Mouse (Mus musculus) forebrain, embryonic 14.5 days (tissue): Measurements from ENCODE around the gene Tfr2. TPM values are rescaled to one million over a fixed set of nuclear protein-coding genes. Genes with fewer than 3 reads are reported as not detected.

Experiments
- ATAC-seq: fragments of 200-750 bp; cut with Nextera tagmentation; 2 replicates; pipeline ENCODE4 v1.8.0; 2017; ENCODE audit warnings: mild to moderate bottlenecking, moderate library complexity
- DNase-seq: peaks from one replicate; pipeline ENCODE4 v3.0.0-alpha.2; 2015; ENCODE audit warnings: low spot score
- H3K27ac ChIP-seq: fragments of 300-500 bp; sonication (generic); 2 replicates; pipeline ENCODE4 v1.5.1; 2014; ENCODE audit warnings: low read depth, mild to moderate bottlenecking, control low read depth, low read length, moderate library complexity
- H3K27me3 ChIP-seq: fragments of 300-500 bp; sonication (generic); replicated peaks from 2 replicates; pipeline ENCODE4 v1.6.1; 2014; ENCODE audit warnings: low read length, control low read depth, mixed read lengths; ENCODE audit not compliant: control insufficient read depth, insufficient read depth
- H3K36me3 ChIP-seq: fragments of 300-500 bp; sonication (generic); 2 replicates; pipeline ENCODE4 v1.6.1; 2014; ENCODE audit warnings: low read length, control low read depth; ENCODE audit not compliant: control insufficient read depth, insufficient read depth
- H3K4me1 ChIP-seq: fragments of 300-500 bp; sonication (generic); 2 replicates; pipeline ENCODE4 v1.6.1; 2014; ENCODE audit warnings: antibody characterized with exemption, low read length, control low read depth; ENCODE audit not compliant: control insufficient read depth, insufficient read depth
- H3K4me2 ChIP-seq: fragments of 300-500 bp; sonication (generic); 2 replicates; pipeline ENCODE4 v1.6.1; 2014; ENCODE audit warnings: mild to moderate bottlenecking, control low read depth, low read length
- H3K4me3 ChIP-seq: fragments of 300-500 bp; sonication (generic); 2 replicates; pipeline ENCODE4 v1.5.1; 2014; ENCODE audit warnings: low read depth, low read length, control low read depth
- H3K9ac ChIP-seq: fragments of 300-500 bp; sonication (generic); 2 replicates; pipeline ENCODE4 v1.6.1; 2014; ENCODE audit warnings: mild to moderate bottlenecking, low read length, control low read depth, moderate library complexity
- H3K9me3 ChIP-seq: fragments of 300-500 bp; sonication (generic); replicated peaks from 2 replicates; pipeline ENCODE4 v1.6.1; 2016; ENCODE audit warnings: low read length, control low read depth, mixed read lengths; ENCODE audit not compliant: control insufficient read depth
- WGBS: fragments of 180-500 bp; shearing (Covaris S2); extraction: QIAGEN DNeasy Blood & Tissue Kit; methylation state at CpG from one replicate; pipeline ENCODE4 v1.1.7; 2014; 5-methylcytosine and 5-hydroxymethylcytosine counted together
- polyA plus RNA-seq: library from polyadenylated mRNA; unstranded; fragments of >200 nt; fragmentation: Nextera tagmentation; extraction: Ambion mirVana; gene quantifications from 2 replicates; pipeline ENCODE4 v1.2.1, GENCODE M21; 2014

Gene Tfr2
- polyA plus RNA-seq, 1 experiment from 2014 or later: 1.8 TPM

DNA sequence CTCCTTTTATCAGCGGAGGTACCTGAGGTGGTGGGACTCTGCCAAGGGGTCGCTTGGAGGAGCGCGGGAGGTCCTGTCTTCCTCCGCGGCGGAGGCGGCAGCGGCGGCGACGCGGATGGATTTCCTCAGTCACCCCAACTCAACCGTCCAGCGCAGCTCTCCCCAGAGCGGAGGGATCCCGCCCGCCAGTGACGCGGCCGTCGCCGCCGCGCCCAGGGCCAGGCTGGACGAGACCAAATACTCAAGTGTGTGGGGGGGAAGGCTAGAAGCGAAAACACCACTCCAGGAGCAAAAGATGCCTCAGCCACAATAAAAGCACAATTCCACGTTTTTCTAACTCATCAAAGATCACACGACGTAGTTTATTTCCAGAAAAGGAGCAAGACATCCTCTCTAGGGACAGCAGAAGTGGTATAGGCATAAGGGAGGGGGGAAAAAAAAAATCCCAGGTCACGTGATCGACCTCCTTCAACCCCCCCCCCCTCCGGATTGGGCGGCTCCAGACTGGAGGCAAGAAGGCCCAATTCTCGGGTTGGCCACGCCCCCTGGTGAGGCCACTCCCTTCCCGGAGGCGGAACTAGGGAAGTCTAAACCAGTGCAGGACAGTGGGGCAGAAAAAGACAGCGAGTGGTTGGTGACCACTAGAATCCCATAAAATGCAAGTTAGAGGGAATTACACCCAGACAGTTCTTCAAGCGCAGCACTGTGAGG is 36.4 kb upstream of the Tfr2 start, which contains the start of the genes Epo and Gnb2:
TSS of gene Epo (minus strand) at position 126 of the 711 bp plus-strand sequence.
TSS of gene Gnb2 (minus strand) at position 394 of the 711 bp plus-strand sequence.
- H3K4me3 ChIP-seq: peak within 1 kb of the TSS; percentile 95
- peak within 1 kb of the TSS; percentile 68 for H3K4me2 ChIP-seq
- peak within 1 kb of the TSS; percentile 98 for H3K9ac ChIP-seq
- under 1% methylated on average over 40 of the region's 40 CpGs for WGBS
- H3K27ac ChIP-seq: peak within 1 kb of the TSS; percentile 98
- H3K4me1 ChIP-seq: peaks cover 10% of the 10 kb centered on the region
- H3K27me3 ChIP-seq: no peaks in the 10 kb centered on the region
- ATAC-seq (peak; percentile 74), DNase-seq (peak; percentile 99)
- peaks cover 20% of the 10 kb centered on the region for H3K36me3 ChIP-seq
- H3K9me3 ChIP-seq: no peaks in the 10 kb centered on the region

DNA sequence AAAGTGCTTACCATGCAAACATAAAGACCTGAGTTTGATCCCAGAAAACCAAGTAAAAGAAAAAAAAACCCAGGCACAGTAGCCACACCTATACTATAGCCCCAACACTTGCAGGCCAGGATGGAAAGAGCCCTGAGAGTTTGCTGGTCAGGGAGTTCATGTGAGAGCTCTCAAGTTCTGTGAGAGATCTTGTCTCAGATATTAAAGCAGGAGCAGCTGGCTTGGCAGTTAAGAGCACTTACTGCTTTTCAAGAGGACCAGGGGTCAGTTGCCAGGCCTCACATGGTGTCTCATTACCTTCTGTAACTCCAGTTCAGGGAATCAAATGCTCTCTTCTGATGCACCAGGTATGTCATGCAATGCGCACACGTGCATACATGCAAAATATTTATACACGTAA is 34.9 kb upstream of the Tfr2 start:
- Histone ChIP-seq H3K27ac (no peak overlapping the region), H3K27me3 (no peaks in the 10 kb centered on the region), H3K4me3 (no peak overlapping the region), H3K9ac (no peak overlapping the region), H3K36me3 (peaks cover 5% of the 10 kb centered on the region), H3K9me3 (no peaks in the 10 kb centered on the region), H3K4me2 (no peak overlapping the region), H3K4me1 (peaks cover 13% of the 10 kb centered on the region)
- no peak for DNase-seq
- 91% methylated on average over 3 of the region's 3 CpGs for WGBS
- ATAC-seq: no peak

DNA sequence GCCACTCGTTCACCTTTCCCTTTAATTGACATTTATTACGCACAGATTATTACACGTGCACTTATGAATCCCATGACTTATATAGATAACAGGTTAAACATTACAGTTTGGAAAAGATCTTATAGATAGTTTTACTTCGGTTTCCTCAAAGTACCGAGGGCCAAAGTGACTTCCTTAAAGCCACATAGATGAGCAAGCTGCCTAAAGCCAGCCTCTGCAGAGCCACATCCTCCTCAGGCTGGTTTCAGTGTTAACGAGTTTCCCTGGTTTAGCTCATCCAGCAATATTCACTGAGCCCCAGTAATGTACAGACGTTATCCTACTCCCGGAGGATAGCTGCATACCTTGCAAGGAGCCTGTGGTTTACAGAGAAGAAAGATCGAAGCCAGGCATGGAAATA is 34.3 kb upstream of the Tfr2 start:
- Histone ChIP-seq H3K4me3 (no peak overlapping the region), H3K4me2 (no peak overlapping the region), H3K9ac (no peak overlapping the region), H3K27ac (no peak overlapping the region), H3K27me3 (no peaks in the 10 kb centered on the region), H3K4me1 (peaks cover 8% of the 10 kb centered on the region; the same call in 1 of the 2 replicates), H3K36me3 (no peaks in the 10 kb centered on the region), H3K9me3 (no peaks in the 10 kb centered on the region)
- 78% methylated on average over 9 of the region's 9 CpGs for WGBS
- DNase-seq: no peak
- ATAC-seq: no peak

DNA sequence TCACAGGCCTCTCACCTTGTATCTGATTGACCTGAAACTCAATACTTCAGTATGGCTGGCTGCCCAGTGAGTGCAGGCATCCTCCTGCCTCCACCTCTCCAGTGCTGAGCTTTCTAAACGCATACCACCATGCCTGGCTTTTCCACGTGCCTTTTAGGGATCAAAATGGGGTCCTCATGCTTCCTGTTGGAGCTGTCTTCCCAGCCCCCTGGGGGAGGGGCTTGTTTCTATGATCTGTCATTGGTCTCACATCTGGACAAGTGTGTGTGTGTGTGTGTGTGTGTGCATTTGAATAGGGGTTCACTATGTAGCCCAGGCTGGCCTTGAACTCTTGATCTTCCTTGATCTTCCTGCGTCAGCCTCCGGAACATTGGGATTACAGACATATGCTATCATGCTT is 32.2 kb upstream of the Tfr2 start:
- no peak overlapping the region for H3K4me3 ChIP-seq
- no peaks in the 10 kb centered on the region for H3K36me3 ChIP-seq
- WGBS: 71% methylated on average over 4 of the region's 4 CpGs
- ATAC-seq (no peak), DNase-seq (no peak)
- H3K4me1 ChIP-seq: peaks cover 8% of the 10 kb centered on the region; the same call in 1 of the 2 replicates
- no peak overlapping the region for H3K4me2 ChIP-seq
- no peak overlapping the region for H3K27ac ChIP-seq
- no peak overlapping the region for H3K9ac ChIP-seq
- H3K27me3 ChIP-seq: no peaks in the 10 kb centered on the region
- no peaks in the 10 kb centered on the region for H3K9me3 ChIP-seq

DNA sequence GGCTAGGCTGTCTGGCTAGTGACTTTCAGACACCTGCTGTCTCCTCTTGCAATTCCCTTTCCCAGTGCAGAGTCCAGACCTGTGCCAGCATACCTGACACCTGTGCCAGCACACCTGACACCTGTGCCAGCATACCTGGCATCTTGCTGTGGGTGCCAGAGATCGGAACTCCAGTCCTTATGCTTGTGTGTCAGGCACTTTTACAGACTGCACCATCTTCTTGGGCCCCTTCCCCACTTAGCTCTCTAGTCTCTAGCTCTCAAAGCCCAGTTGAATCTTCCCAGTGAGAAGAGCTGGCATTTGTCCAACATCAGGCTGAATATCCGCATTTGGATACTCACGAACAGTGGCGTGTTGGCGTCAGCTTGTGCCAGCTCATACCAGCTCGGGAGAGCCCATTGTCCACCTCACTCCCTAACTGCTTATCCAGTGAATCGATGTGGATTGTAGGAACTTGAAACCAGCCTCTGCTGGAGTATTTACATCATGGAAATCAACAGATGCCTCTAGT is 30.3 kb upstream of the Tfr2 start:
- no peak overlapping the region for H3K4me2 ChIP-seq
- H3K9ac ChIP-seq: no peak overlapping the region
- no peaks in the 10 kb centered on the region for H3K9me3 ChIP-seq
- no peaks in the 10 kb centered on the region for H3K36me3 ChIP-seq
- H3K4me3 ChIP-seq: no peak overlapping the region
- DNase-seq (peak; percentile 83), ATAC-seq (peak; percentile 37; the same call in 1 of the 2 replicates)
- no peak overlapping the region for H3K27ac ChIP-seq
- H3K4me1 ChIP-seq: peaks cover 5% of the 10 kb centered on the region; the same call in 1 of the 2 replicates
- no peaks in the 10 kb centered on the region for H3K27me3 ChIP-seq
- WGBS: 33% methylated on average over 7 of the region's 7 CpGs

DNA sequence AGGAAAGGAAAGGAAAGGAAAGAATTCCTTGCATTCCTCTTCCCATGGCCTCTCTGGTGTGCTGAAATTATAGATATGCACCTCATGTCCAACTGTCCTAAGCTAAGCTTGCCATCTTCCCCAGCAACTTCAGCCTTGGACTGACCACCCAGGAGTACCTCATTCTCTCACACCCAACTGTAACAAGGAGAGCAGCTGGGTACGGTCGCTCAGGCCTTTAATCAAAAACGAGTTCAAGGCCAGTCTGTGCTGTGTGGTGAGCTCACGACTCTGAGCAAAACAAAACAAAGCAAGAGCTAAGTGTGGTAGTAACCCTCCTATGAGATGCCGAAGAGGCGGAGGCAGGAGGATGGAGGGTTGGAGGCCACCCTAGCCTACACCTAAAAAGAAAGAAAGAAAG is 28.6 kb upstream of the Tfr2 start:
- H3K4me1 ChIP-seq: peaks cover 5% of the 10 kb centered on the region; the same call in 1 of the 2 replicates
- H3K27ac ChIP-seq: no peak overlapping the region
- DNase-seq (no peak), ATAC-seq (no peak)
- H3K9ac ChIP-seq: no peak overlapping the region
- 70% methylated on average over 6 of the region's 6 CpGs for WGBS
- H3K9me3 ChIP-seq: no peaks in the 10 kb centered on the region
- no peaks in the 10 kb centered on the region for H3K36me3 ChIP-seq
- H3K27me3 ChIP-seq: no peaks in the 10 kb centered on the region
- no peak overlapping the region for H3K4me3 ChIP-seq
- H3K4me2 ChIP-seq: no peak overlapping the region

DNA sequence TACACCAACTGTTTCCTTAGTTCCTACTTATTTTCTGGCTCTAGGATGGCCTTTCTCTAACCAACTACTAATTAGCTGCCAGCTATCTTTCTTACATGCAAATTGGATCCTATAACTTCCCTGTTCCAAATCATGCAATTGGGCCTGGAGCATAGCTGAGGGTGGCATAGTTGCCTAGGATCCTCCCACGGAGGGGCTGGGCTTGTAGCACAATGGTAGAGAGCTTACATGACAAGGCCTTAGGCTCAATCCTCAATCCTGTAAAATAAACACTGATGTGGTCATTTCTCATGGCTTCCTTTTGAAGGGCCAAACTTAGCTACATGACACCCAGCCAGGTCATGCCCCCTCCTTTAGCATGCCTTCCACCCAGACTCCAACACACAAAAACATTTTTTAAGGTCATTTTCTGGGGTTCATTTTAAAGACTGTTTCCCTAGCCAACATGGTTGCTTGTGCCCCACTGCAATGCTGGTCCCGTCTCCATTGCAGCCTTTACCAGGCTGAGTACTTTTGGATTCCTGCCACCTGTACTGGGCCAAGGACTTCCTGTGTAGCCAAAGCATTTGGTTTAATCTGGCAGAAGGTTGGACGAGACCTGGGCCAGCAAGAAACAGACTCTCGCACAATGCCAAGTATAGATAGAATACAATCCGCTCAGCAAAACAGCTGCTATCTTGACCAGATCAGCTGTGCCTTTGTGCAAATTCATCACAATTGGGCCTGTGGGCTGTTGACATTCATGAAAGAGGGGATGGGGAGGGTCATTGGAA is 27.7 kb upstream of the Tfr2 start:
- no peaks in the 10 kb centered on the region for H3K9me3 ChIP-seq
- peaks cover 5% of the 10 kb centered on the region; the same call in 1 of the 2 replicates for H3K4me1 ChIP-seq
- H3K36me3 ChIP-seq: no peaks in the 10 kb centered on the region
- H3K27me3 ChIP-seq: no peaks in the 10 kb centered on the region
- 0 out of 2 replicates have a peak overlapping the region, but pooled peaks have one; percentile 9 for H3K27ac ChIP-seq
- no peak overlapping the region for H3K4me2 ChIP-seq
- WGBS: 62% methylated on average over 5 of the region's 5 CpGs
- H3K9ac ChIP-seq: no peak overlapping the region
- no peak overlapping the region for H3K4me3 ChIP-seq
- ATAC-seq (no peak), DNase-seq (peak; percentile 56)

DNA sequence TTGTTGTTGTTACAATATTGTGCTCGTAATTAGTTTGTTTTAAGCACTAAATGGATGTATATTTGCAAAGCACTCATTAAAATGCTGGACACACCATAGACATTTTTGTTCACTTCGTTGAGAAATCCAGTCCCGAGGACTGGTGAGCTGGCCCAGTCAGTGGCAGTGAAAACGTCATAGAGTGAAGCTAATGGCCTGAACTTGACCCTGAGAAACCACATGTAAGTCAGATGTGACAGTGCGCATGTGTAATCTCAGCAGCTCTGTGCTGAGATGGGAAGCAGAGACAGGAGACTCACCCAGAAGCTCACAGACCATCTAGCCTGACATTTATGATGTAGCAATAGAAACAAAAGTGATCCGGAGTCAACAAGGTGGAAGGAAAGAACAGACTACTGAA is 24.7 kb upstream of the Tfr2 start:
- 73% methylated on average over 6 of the region's 6 CpGs for WGBS
- H3K4me2 ChIP-seq: no peak overlapping the region
- H3K9ac ChIP-seq: no peak overlapping the region
- no peaks in the 10 kb centered on the region for H3K9me3 ChIP-seq
- H3K27me3 ChIP-seq: no peaks in the 10 kb centered on the region
- no peak overlapping the region for H3K27ac ChIP-seq
- H3K4me1 ChIP-seq: no peaks in the 10 kb centered on the region
- H3K4me3 ChIP-seq: no peak overlapping the region
- no peaks in the 10 kb centered on the region for H3K36me3 ChIP-seq
- no peak for DNase-seq
- no peak for ATAC-seq
